Mouse (Mus musculus): ENCODE results near the gene Muc13. TPM values are rescaled to one million over a fixed set of nuclear protein-coding genes. Genes with fewer than 3 reads are reported as not detected.

Muc13 gene
- total and polyA plus RNA-seq, 3 experiments, result 0.33 TPM; not detected in 2

DNA sequence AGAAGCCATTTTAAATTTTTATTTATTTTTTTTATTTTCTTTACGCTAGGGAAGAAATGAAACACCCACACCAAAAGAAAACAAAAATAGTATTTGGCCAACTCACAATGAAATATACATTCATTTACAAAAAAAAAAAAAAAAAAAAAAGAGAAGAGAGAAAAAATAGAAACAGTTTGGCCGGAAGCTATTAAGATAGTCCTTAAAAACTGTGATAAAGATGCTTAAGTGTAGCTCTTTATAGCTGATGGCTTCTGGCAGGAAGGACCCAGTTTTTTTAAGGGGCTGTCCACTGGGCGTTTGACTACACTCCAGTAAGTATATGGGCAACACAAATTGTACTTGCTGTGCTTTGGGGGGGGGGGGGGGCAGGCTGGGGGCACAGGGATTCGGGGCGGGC is 65.5 kb downstream of the Muc13 start:
- DNase-seq, result no peak
- H3K36me3 ChIP-seq (ENCODE audit: control insufficient read depth, insufficient read depth, low read length), result no peaks in the 10 kb centered on the region
- H3K4me3 ChIP-seq, result no peak overlapping the region
- intact Hi-C loops (cut with DNase I), result no loop called here
- TF ChIP-seq EP300 (IDR thresholded peaks at IDR 0.05; ENCODE audit: insufficient read depth, low read depth, low read length) (no peak), CTCF (IDR thresholded peaks at IDR 0.05) (no peak), POLR2A (IDR thresholded peaks at IDR 0.05; ENCODE audit: insufficient read depth, low read depth, low read length) (no peak)
- 38% methylated on average over 5 of the region's 5 CpGs for WGBS
- no peaks in the 10 kb centered on the region for H3K79me2 ChIP-seq (replicated peaks; ENCODE audit: control insufficient read depth, insufficient read depth, low read length)
- H3K27me3 ChIP-seq (ENCODE audit: control insufficient read depth, insufficient read depth, low read length), result no peaks in the 10 kb centered on the region
- peaks cover 4% of the 10 kb centered on the region for H3K4me1 ChIP-seq (ENCODE audit: control insufficient read depth, insufficient read depth, low read length)
- H3K27ac ChIP-seq, result no peak overlapping the region
- H3K9ac ChIP-seq (ENCODE audit: low read depth, low read length), result no peak overlapping the region

GRCm38 (mm10) chr16:33859988-33860700 is 66.3 kb downstream of the Muc13 start:
- H3K36me3 ChIP-seq (ENCODE audit: control insufficient read depth, insufficient read depth, low read length), result no peaks in the 10 kb centered on the region
- peaks cover 4% of the 10 kb centered on the region for H3K4me1 ChIP-seq (ENCODE audit: control insufficient read depth, insufficient read depth, low read length)
- intact Hi-C loops (cut with DNase I), result no loop called here
- DNase-seq, result peak; percentile 81 to 89
- H3K79me2 ChIP-seq (replicated peaks; ENCODE audit: control insufficient read depth, insufficient read depth, low read length), result no peaks in the 10 kb centered on the region
- H3K9ac ChIP-seq (ENCODE audit: low read depth, low read length), result no peak overlapping the region
- no peaks in the 10 kb centered on the region for H3K27me3 ChIP-seq (ENCODE audit: control insufficient read depth, insufficient read depth, low read length)
- peak overlapping the region; percentile 61 for H3K27ac ChIP-seq
- TF ChIP-seq EP300 (IDR thresholded peaks at IDR 0.05; ENCODE audit: insufficient read depth, low read depth, low read length) (peak; percentile 97), POLR2A (IDR thresholded peaks at IDR 0.05; ENCODE audit: insufficient read depth, low read depth, low read length) (no peak), CTCF (IDR thresholded peaks at IDR 0.05) (peak; percentile 65)
- H3K4me3 ChIP-seq, result no peak overlapping the region
- WGBS, result 37% methylated on average over 14 of the region's 14 CpGs

DNA sequence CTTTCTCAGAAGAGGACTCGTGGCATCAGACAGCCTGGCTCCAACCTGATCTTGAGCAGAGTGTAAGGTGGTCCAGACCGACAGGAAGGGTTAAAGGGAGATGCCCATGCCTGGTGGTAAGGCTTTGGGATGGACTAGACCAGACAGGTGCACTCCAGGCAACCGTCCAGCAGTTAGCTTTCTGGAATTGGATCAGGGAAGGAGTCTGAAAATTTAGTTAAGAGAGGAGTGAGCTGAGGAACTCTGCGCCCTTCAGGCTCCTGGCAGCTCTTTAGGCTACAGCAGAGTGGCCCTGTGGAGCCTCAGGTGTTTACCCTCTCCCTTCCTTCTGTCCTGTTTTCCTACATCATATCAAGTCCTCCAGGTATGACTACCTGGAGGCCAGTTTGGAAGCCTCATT is 68.6 kb downstream of the Muc13 start:
- Histone ChIP-seq H3K4me3 (no peak overlapping the region), H3K27ac (no peak overlapping the region), H3K9ac (ENCODE audit: low read depth, low read length) (no peak overlapping the region), H3K27me3 (ENCODE audit: control insufficient read depth, insufficient read depth, low read length) (no peaks in the 10 kb centered on the region), H3K4me1 (ENCODE audit: control insufficient read depth, insufficient read depth, low read length) (peaks cover 2% of the 10 kb centered on the region), H3K36me3 (ENCODE audit: control insufficient read depth, insufficient read depth, low read length) (no peaks in the 10 kb centered on the region), H3K79me2 (replicated peaks; ENCODE audit: control insufficient read depth, insufficient read depth, low read length) (no peaks in the 10 kb centered on the region)
- no peak for TF ChIP-seq EP300 (IDR thresholded peaks at IDR 0.05; ENCODE audit: insufficient read depth, low read depth, low read length)
- TF ChIP-seq POLR2A (IDR thresholded peaks at IDR 0.05; ENCODE audit: insufficient read depth, low read depth, low read length), result no peak
- TF ChIP-seq CTCF (IDR thresholded peaks at IDR 0.05), result no peak
- intact Hi-C loops (cut with DNase I), result no loop called here
- no peak for DNase-seq
- WGBS, result 79% methylated on average over 4 of the region's 4 CpGs

GRCm38 (mm10) chr16:33863208-33863751 is 69.4 kb downstream of the Muc13 start:
- no peak for DNase-seq
- H3K36me3 ChIP-seq (ENCODE audit: control insufficient read depth, insufficient read depth, low read length), result no peaks in the 10 kb centered on the region
- TF ChIP-seq CTCF (IDR thresholded peaks at IDR 0.05), result no peak
- TF ChIP-seq EP300 (IDR thresholded peaks at IDR 0.05; ENCODE audit: insufficient read depth, low read depth, low read length), result no peak
- no peak for TF ChIP-seq POLR2A (IDR thresholded peaks at IDR 0.05; ENCODE audit: insufficient read depth, low read depth, low read length)
- H3K4me1 ChIP-seq (ENCODE audit: control insufficient read depth, insufficient read depth, low read length), result peaks cover 2% of the 10 kb centered on the region
- WGBS, result 81% methylated on average over 5 of the region's 5 CpGs
- intact Hi-C loops (cut with DNase I), result no loop called here
- no peaks in the 10 kb centered on the region for H3K79me2 ChIP-seq (replicated peaks; ENCODE audit: control insufficient read depth, insufficient read depth, low read length)
- no peaks in the 10 kb centered on the region for H3K27me3 ChIP-seq (ENCODE audit: control insufficient read depth, insufficient read depth, low read length)
- H3K4me3 ChIP-seq, result no peak overlapping the region
- no peak overlapping the region for H3K9ac ChIP-seq (ENCODE audit: low read depth, low read length)
- H3K27ac ChIP-seq, result no peak overlapping the region

Other genes with a start within 250 kb of the Muc13 start
- 100 to 1,000 TPM; 126 to 148 TPM for gene Heg1, start 109.7 kb upstream of the Muc13 start, total RNA-seq (2021)
- 60.6 and 123 TPM in 2 replicates for gene Heg1, start 109.7 kb upstream of the Muc13 start, polyA plus RNA-seq (2012; rRNA removed)
- gene Itgb5, start 35.6 kb downstream of the Muc13 start, total RNA-seq (2021), result 10 to 100 TPM; 83.2 to 95.3 TPM
- gene Itgb5, start 35.6 kb downstream of the Muc13 start, polyA plus RNA-seq (2012; rRNA removed), result 95.7 and 123 TPM in 2 replicates
- 1 to 10 TPM; 7.9 to 8.4 TPM for gene Umps, start 173.0 kb downstream of the Muc13 start, total RNA-seq (2021)
- 3.8 and 5.5 TPM in 2 replicates for gene Umps, start 173.0 kb downstream of the Muc13 start, polyA plus RNA-seq (2012; rRNA removed)